Mouse (Mus musculus) embryo, embryonic 11 days (tissue): Measurements from ENCODE around the gene Tax1bp3.

ENCODE experiments used
- DNase-seq: peaks from one replicate; pipeline ENCODE4 v3.0.0-alpha.2; 2015

Tax1bp3 gene

DNA sequence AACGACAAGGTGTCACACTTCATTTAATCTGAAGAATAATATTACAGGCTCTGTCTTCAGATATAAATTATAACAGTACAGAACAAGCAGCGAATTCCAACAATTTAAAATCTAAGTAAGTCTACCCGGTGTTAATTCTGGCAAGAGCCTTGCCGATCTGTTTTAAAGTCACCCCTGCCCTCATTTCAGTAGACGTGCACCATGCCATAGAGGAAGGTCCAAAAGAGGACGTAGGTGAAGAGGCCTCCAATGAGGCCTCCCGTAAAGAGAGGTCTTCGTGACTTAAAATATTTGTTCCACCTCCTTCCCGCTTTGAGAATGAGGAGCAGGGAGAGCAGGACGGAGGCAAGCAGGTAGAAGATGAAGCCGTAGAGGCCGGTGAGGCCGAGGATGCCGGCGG, 697 bp upstream of the Tax1bp3 start:
- no peak for DNase-seq

DNA sequence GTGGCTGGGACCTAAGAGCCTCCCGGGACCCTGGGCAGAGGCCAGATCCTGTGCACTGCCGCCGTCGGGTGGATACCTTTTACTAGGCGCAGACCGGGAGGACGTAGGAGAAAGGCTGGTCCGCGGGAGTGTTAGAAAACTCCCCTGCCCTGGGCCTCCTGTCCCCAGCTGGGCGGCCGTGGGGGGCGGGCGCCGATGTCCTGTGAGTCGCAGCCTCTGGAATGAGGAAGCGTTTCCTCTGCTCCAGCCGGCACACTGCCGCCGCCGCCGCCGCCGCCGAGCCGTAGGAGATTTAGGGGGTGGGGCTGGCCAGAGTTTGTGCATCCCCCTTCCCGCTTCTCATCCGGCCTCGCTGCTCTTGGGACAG, 609 bp downstream of the Tax1bp3 start:
- DNase-seq: peak; percentile 87

DNA sequence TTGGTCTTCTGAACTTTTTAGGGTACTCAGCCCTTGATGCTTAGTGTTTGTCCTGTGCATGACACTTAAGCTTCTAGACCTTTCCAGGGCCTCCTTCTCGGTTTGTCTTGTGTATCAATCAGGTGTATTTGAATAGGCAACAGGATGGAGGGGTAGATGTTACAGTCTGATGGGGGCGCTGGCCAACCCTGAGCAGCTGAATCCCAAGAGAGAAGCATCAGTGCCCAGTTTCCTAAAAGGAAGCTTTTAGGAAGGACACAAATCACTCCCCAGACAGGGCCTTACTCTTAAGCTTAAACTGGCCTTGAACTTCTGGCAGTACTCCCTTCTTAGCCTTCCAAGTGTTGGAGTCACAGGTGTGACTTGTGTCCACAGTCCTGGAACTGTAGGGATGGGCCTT, 1.0 kb downstream of the Tax1bp3 start:
- DNase-seq: no peak

DNA sequence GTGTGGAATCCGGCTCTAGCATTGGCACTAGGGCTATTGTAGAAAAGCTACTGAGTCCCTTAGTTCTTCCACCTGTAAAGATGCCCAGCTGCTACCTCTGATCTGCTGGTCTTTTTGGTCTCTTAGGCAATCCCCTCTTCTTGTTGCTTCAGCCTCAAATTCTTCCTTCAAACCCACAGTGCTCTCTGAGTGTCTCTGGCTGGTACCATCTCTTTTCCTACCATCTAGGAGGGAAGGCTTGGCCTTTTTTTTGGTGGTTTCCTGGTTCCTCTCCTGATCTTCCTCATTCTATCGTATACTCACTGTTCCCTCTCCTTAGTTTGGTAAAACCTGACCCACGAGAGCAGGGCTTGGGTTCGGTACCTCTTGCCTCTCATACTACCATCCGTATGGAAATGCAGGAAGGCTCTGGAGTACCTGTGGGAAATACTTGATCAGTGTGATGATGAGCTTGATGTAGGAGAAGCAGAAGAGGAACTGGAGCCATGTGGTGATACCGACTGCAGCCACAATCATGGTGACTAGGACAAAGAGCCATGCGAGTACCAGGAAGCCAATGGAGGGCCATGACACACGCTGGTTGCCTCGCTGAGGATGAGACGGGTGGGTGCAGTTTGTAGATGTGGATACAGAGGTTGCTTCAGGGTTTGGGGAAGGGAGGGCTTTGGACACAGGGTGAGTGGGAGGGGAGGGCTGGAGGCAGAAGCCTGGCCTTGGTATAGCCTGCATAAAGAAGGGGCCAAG, 9.2 kb downstream of the Tax1bp3 start:
- no peak for DNase-seq

DNA sequence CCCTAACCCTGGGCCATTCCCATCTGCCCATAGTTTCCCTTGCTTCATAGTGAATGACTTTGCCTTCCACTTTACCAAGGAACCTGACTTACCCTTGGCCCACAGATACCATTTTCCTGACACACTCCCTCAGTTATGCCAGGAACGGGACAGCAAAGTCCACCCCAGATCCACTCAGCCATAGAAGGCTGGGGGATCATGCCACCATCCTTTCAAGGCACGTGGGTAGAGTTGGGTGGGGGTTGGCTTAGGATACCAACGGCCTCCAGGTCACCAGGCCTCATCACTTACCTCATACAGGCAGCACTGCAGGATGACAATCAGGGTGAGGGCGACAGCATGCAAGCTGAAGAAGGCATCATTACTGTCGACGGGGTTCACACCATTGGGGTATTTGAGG, 10.3 kb downstream of the Tax1bp3 start:
- DNase-seq: no peak

DNA sequence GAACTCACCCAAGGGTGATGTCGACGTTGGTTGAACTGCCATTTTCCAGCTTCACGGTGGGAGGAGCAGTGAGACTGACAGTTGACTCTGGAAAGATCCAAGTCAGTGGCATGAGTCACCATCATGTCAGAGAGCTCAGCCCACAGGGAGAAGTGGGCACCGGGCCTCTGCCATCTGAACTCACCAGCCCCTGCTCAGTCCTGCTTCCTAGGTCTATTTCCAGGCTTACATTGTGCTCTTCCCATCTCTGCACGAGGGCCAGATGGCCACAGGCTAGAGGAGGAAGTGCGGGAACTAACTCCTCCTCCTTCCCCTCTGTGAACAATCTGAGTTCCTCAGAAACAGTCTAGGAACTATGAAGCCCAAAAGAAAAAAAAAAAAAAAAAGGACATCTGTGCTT, 16.2 kb downstream of the Tax1bp3 start:
- no peak for DNase-seq

DNA sequence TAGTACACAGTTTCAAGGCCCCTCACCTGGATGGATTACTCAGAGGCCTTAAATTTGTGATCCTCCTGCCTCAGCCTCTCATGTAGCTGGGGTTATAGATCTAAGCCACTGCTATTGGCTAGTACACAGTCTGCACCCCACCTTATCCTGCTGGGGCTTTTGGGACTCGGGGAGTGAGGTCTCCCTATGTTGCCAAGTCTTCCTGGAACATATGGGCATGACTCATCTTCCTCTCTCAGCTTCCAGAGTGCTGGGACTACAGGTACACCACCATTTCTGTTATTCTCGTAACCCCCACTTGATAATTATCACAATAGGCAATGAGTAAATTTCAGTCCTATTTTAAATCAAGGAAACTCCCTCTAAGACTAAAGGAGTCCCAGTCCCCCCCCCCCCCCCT, 17.6 kb downstream of the Tax1bp3 start:
- no peak for DNase-seq

DNA sequence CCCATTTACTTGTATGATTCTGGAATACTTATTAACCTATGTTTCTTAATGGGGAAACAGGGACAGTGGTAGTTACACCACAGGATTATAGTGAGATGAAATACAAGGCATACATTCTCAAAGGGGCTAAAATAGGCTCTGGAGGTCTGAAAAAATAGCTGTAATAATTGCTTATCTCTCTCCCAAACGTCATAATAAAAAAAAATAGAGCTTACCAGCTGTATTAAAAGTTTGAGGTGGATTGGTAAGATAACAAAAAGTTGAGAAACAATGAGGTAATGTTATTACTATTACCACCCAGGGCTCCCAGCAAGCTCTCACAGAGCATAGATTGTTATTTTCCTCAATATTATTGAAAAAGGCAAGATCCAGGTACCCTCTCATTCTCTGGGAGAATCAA, 21.3 kb downstream of the Tax1bp3 start:
- DNase-seq: no peak

DNA sequence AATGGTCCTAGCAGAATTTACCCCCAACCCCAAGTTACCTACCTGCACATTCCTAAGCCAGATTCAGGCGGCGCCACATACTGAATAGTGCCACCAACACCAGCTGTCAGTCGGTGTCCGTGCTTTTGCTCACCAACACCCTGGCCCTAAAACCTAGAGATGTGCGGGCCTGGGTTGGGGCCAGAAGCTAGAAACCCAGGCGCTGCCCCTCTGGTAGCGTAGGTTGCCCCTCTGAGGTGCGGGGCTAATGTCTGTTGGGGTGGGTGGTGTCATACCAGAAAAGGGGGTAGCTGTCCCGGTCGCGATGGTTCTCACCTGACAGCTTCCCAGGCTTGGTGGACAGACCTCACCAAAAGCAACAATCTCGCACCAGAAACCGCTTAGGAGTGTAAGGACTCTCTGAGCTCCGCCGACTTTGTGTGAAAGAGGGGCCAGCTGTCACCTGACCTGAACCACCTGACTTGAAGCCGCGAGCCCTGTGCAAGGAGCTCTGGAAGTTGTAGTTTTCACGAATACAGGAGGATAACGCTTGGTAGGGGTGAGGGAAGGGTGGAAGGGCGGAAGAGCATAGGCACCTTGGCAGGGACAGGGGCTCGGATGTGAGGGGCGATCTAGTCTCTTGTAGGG, 21.8 kb downstream of the Tax1bp3 start, which contains the start of gene Ctns:
Gene Ctns (minus strand): TSS at position 440 of the 627 bp plus-strand sequence.
- peak; percentile 86 for DNase-seq

DNA sequence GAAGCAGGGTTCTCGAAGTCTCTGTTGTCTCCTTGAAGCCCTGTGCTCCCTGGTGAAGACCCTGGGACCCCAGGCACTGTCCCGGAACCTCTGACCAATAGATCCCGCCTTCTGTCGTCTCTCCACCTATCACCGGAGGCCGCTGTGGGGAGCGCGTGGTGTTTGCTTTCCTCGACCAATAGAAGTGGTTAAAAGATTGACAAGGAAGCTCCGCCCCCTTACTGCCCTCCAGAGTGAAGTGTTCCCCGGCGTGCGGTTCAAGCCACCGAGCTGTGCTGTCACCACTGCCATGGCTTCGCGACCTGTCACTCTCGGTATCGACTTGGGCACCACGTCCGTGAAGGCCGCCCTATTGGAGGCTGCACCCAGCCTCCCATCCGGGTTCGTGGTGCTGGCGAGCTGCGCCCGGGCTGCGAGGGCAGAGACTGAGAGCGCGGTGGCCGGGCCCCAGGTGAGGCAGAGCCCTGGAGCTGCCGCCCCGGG, 22.4 kb downstream of the Tax1bp3 start, which contains the start of gene Shpk:
Gene Shpk (plus strand): TSS at position 231 of the 483 bp plus-strand sequence.
- peak; percentile 95 for DNase-seq

DNA sequence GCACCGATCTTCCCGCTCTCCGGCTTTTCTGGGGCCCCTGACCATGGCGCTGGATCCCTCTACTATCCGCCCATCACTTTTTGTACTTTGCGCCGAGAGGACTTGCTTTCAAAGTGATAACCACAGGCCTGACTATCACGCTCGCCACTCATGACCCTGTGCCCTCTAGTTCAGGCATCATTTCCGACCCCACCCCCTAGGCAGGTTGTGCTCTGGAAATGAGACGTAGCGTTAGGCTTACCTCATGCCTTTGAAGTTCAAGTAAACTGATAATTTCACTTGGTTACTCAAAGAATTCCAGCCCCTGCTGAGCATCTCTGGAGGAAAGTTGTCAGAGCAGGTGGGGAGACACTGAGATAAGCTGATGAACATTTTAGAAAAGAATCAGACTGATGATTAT, 23.0 kb downstream of the Tax1bp3 start:
- DNase-seq: no peak

DNA sequence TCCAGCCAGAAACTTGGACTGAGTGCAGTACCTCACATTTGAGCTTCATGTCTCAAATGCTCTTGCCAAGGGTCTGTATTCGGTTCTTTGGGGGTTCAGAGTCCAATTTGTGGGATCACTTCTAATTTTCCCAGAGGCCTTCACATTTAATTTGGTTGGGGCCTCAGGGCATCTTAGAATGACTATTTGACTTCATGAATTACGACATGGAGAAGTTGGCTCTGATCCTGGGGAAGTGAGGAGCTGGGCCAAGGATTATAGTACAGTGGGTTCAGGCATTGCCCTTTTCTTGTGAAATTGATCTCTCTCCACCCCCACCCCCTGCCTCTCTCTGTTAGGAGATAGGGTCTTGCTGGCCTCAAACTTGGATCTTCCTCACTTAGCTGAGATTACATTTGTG, 24.1 kb downstream of the Tax1bp3 start:
- DNase-seq: no peak

DNA sequence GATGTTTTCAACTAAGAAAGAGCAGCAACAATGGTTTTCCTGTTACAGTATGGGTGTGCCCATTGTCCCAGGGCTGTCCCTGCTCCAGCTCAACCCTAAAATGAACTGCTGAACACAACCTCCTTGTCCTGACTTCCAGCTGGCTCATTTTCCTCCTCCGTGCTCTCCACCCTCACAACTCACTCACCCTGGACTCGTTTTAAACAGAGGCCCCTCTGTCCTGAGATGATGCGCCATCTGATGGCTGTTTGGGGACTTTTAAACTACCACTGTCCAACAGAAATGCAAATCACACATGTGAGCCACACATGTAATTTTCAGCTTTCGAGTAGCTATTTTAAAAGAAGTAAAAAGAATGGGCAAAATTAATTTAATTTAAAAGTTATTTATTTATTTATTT, 24.7 kb downstream of the Tax1bp3 start:
- DNase-seq: peak; percentile 13

DNA sequence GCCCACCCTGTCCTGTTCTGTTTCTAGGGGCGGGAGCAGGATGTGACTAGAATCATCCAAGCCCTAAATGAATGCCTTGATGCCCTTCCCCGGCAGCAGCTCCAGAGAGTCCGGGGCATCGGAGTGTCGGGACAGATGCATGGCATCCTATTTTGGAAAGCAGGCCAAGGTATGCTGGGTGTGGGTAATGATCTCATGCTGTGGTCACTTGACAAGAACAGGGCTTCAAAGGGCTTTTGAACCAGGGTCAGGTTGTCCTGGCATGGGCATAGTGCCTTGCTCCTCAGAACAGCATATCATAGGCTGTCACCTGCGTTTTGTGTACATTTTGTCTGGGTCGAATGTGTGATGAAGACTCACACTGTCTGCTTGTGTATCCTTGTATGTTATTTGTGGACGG, 27.0 kb downstream of the Tax1bp3 start:
- no peak for DNase-seq

DNA sequence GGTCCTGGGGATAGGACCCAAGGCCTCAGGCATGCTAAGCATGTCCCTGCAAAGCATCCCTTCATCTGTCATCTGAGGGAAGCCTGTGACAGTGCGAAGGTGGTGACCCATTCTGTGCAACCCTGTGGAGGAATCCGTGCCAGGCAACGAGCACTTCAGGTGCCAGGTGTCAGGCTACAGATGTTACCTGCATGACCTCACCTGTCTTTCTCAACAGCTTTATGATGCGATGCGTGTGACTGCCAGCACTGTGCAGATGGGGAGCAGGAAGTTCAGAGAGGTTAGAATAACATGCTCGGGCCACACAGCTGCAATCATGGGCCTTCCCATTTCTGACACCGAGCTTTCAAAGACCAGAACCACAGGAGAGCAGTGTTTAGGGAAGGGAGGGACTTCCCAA, 28.3 kb downstream of the Tax1bp3 start:
- no peak for DNase-seq

DNA sequence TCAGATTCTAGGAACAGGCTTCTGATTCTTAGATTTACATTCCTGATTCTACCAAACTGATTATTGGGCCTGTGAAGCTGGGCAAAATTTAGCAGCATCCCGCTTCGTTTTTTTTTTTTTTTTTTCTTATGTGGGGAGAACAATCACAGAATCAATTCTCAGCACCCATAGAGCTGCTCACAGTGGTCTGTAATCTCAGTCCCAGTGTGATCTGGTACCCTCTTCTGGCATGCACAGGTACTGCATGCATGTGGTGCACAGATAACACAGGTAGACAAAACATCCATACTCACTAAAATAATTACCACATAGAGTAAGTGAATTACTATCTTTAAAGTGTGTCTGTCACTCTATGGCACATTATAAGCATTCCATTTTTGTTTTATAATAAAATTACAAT, 30.7 kb downstream of the Tax1bp3 start:
- no peak for DNase-seq

DNA sequence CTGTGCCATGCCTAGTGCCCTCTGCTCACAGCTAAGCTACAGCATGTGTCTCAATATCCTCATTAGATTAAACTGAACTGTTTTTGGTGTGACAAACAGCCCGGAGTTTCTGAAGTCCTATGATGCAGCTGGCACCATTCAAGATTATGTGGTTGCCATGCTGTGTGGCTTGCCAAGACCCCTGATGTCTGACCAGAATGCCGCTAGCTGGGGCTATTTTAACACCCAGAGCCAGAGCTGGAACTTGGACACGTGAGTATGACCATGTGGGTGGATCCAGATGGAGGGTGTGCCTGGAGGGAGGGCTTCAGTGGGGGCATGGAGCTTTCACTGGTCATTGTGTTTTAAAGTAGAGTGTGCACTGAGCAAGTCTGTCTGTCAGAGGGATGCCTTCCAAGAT, 37.1 kb downstream of the Tax1bp3 start:
- no peak for DNase-seq

DNA sequence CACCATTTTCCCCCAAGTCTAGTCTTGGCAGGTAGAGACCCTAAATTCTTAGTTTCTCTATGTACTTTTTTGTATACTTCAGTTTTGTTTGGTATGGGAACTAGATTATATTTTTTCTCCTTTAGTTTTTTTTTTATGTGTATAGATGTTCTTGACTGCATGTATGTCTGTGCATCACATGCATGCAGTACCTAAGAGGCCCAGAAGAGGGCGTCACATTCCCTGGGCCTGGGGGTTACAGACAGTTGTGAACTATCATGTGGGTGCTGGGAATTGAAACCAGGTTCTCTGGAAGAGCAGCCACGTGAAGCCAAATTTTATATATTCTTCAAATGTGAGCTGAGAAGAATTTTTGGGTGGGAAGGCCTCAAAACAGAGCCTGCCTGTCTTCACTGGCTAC, 42.8 kb downstream of the Tax1bp3 start:
- no peak for DNase-seq

DNA sequence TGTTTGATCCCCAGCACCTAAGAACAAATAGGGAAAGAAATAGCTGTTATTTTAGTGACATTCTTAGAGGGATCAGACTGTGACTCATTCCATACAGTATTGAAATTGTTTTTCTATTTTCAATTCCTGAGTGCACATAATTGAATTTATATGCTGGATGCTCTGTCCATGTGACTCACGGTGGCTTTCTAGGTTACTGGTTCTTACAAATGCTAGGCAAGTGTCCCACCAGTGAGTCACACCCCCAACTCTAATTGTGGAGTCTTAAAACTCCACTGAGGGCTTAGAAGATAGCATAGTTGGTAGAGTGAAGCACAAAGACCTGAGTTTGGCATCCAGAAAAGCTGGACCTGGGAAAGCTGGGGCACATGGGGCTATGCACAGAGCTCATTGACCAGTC, 43.8 kb downstream of the Tax1bp3 start:
- no peak for DNase-seq

DNA sequence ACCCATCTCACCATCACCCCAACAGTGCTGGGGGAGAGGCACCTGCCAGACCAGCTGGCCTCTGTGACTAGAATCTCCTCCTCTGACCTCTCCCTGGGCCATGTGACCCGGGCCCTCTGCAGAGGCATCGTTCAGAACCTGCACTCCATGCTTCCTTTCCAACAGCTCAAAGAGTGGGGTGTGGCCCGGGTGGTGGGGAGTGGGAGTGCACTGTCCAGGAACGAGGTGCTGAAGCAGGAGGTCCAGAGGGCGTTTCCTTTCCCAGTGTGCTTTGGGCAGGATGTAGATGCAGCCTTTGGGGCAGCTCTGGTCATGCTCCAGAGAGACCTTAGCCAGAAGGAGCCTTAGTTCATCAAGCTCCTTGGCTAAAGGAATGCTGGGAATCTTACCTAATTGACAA, 46.0 kb downstream of the Tax1bp3 start:
- no peak for DNase-seq

DNA sequence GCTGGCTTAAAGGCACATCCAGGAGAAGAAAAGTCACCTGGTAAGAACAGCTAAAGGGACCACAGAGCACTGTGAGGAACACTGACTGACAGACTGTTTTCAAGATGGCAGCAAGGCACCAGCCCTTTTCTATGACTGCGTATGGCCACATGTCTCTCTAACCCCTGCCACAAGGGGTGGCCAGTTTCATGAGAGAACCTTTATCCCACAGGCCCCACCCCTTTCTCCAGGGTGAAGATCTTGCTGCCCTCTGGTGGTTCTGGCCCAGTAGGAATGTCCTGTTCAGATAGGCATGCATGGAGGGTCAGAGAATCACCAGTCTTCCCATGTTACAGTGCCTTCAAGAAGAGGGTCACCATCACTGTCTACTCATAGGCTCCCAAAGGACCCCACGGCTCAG, 47.1 kb downstream of the Tax1bp3 start:
- no peak for DNase-seq

DNA sequence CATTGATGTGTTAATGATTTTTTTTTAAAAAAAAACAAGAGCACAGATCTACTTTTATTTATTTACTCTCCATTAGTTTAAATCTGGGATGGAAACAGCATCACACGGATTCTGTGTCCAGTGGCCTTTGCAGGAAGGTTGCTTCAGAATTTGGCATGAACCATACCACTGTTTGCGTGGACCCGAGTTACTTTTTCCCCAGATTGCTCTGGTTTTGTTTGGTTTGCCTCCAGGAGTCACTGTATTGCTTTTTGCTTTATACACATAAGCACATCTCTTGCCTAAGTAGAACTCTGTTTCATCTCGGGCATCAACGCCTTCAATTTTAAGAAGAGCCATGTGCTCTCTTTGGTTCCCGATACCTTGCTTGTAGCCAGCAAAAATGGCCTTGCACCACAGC, 49.0 kb downstream of the Tax1bp3 start:
- DNase-seq: no peak

DNA sequence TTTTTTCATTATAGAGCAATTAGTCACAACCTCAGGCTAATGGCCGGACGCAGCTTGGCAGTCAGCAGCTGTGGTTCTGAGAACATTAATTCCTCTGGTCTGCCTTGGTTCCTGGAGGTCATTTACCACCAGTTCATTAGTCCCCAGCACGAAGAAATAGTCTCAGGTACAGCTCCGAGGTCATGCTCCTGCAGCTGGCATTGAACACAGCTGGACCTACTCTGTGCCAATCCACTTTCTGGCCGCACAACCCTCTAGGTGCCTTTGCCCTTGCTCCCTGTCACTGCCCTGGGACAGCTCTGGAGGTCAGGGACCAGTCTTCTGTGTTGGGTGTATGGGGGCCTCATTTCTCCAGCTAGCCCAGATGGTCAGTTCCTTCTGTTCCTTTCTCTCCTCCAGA, 52.0 kb downstream of the Tax1bp3 start:
- no peak for DNase-seq

DNA sequence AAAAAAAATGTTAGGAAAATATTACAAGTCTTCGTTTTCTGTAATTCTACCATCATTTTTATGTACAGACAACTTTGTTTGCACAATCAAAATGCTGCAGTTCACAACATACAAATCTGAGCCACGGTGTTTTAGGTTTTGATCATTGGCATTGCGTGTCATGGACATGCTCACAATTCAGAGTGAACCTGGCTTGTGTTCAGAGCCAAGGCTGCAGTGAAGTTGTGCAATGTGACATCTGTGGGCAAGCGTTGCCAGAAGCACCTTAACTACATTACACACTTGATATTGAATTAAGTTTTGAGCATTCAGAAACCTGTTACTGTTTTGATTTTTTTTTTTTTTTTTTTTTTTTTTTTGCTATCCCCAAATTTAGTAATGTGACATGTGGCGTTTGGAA, 53.2 kb downstream of the Tax1bp3 start:
- DNase-seq: no peak

DNA sequence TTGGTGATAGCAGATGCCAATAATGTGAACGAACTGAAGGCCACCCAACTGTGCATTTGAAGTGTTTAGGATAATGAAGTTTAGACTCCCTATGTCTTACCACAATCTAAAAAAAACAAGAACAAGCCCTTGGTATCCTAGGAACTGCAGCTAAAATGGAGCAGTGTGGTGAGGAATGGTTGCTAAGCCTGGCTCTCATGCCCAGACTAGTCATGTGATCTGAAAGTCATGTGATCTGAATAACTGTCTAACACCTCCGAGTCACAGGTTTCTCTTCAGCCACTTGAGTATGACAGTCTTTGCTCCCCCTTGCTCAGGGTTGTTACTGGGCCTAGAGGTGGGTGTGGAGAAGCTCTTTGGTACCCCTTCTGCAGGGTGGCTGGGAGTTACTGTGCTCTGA, 55.6 kb downstream of the Tax1bp3 start:
- no peak for DNase-seq
